Mouse (Mus musculus): Measurements from ENCODE around the gene Bricd5.

DNA sequence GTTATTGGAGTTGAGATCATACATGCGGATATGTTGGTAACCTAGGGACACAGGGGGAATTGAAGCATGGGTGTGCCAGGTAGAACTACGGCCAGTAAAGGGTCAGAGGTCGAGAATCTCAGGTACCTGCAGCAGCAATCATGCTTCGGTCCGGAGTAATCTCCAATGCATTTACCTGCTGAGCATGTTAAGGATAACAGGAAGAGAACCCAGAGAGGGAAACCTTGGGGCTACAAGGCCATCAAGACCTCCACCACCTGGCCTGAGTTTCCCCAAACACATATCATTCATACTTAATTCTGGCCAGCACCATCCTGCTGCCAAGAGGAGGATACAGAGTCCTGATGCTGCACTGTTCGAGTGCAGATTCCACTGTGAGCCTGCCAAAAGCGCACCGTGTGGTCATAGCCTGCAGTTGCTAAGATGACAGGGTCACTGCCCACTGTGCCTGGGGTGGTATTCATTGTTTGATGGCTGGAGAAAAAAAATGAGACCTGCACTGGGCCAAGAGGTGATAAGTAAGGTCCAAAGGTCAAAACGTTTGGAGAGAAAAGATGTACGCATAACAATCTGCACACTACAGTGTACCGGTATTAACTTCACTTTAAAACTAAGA is 4.4 kb downstream of the Bricd5 start:
- TF ChIP-seq POLR2A (IDR thresholded peaks at IDR 0.05; ENCODE audit: low read depth, low read length) (no peak; the same call in 1 of the 2 replicates), CTCF (IDR thresholded peaks at IDR 0.05; ENCODE audit: extremely low read depth, insufficient read length, insufficient replicate concordance, low read depth, low read length) (no peak)

Measured in small intestine, adult 2 months (tissue).